Mouse (Mus musculus) retina, postnatal 7 days (tissue): ENCODE measurements around the gene Zfp239.
"Not testable (repeated sequence)": the region's sequence is repeated elsewhere in the genome, so short reads cannot be mapped to it uniquely, and the experiment has no call there.

Experiments
- DNase-seq: peaks from one replicate; pipeline ENCODE4 v3.0.0-alpha.2; 2012; ENCODE audit warnings: low read depth, low spot score

Gene Zfp239

GRCm38 (mm10) chr6:117861848-117862247, at the start of gene Zfp239:
Zfp239 (plus strand) TSS chr6:117862100.
- DNase-seq, result no peak

DNA sequence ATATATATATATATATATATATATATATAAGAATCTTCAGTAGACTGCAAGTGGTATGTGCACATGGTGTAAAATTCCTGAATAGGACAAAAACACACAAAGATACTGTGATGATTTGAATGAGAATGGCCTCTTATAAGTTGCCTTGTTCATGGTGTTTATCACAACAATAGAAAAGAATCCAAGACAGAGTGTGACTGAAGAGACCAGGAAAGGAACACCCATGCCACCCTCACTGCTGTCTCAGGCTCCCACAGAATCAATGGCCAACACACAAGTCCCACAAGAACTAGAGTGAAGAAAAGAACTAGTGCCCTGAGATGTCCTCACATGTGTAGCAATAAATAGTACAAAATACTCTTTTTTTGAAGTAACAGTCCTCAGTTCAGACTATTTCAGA, 47.2 kb upstream of the Zfp239 start:
- no peak for DNase-seq

DNA sequence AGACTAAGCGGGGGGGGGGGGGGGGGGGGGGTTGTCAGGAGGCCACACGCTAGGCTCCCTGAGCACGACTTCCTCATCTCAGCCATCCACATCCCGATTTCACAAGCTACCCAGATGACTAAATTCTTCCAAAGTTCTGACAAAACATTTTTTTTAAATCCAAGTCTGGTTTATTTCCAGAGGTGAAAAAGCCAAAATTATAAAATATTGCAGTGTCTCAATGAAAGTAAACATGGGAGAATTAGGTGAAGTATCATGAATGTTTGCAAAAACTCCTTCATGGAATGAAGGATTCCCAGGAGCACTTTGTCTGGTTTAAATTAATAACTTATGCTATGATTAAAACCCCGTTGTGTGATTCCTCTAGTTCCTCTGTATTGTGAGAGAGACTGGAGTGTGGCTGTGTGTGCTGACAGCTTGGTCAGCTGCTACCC, 44.8 kb upstream of the Zfp239 start:
- no peak for DNase-seq

- no peak for DNase-seq
Measured at GRCm38 (mm10) chr6:117820327-117820726, 41.6 kb upstream of the Zfp239 start.

- DNase-seq, result peak; percentile 56
Measured at GRCm38 (mm10) chr6:117825369-117825768, 36.5 kb upstream of the Zfp239 start.

GRCm38 (mm10) chr6:117828273-117828672, 33.6 kb upstream of the Zfp239 start:
- DNase-seq, result peak; percentile 30

DNA sequence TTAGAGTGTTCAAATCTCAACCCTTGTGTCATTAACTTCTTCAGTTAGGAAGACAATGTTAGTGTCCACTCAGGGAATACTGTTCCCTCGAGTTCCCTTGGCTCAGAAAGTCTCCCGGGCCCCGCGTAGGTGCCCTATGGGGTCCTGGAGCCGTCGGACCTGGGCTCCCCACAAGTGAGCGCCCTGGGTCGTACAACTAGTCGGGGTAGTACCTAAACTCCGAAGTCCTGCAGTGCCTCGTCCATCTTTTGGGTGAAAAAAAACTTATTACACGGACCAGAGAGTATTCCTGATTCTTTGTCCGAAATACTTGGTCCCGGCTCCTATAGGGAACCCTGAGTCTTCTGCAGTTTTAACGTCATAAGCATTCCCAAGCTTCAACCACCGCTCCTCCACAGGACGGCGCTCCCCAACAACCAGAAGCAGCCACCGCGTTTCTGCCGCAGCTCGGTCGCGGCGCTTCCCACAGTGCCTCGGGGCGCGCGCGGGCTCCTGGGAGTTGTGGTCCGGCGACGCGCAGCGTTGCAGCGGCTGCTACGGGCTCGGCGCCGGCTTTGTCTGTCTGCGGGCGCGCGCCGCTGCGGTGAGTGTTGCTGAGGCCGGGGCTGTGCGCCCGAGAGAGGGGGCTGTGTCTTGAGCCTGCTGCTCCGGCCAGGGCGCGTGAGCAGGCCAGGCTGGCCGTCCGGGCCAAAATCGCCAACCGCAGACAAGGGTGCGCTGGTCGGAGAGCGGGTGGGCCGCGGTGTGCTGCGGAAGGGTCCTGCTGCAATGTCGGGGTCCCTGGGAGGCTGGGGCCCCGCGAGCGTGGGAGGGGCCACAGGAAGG, 21.0 kb upstream of the Zfp239 start, which contains the start of gene Zfp637:
Gene Zfp637, plus strand, starts transcription at position 495 of the 825 bp plus-strand sequence.
- DNase-seq, result peak; percentile 85

GRCm38 (mm10) chr6:117841511-117841955, 20.4 kb upstream of the Zfp239 start:
- DNase-seq, result no peak

GRCm38 (mm10) chr6:117844597-117844996, 17.3 kb upstream of the Zfp239 start:
- no peak for DNase-seq

GRCm38 (mm10) chr6:117846671-117847070, 15.2 kb upstream of the Zfp239 start:
- DNase-seq, result not testable (repeated sequence)

DNA sequence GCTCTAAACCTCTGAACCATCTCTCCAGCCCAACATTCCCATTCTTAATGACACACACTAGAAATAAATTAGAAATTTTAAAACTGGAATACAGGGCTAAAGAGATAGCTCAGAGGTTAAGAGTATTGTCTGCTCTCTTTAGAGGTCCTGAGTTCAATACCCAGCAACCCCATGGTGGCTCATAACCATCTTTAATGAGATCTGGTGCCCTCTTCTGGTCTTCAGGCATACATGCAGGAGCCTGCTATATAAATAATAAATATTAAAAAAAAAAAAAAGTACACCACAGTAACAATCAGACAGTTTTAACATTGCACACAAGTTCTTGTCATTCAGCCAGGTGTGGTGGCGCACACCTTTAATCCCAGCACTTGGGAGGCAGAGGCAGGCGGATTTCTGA, 14.1 kb upstream of the Zfp239 start:
- no peak for DNase-seq

DNA sequence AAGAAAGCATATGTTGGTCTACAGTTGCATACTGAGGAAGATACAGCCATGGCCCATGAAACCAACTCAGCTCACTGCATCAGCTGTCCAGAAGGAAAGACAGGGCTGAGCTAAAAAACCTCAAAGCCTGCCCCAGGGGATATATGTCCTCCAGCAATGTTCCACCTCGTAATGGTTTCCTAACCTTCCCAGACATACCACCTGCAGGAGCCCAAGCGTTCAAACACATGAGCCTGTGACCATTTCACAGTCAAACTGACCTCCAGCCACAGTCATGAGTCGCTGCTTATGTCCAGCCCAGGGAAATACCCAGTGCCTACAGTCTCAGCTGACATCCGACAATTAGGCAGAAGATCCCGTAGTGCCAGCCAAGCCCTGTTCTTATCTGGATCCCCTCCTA, 13.3 kb upstream of the Zfp239 start:
- DNase-seq, result no peak

DNA sequence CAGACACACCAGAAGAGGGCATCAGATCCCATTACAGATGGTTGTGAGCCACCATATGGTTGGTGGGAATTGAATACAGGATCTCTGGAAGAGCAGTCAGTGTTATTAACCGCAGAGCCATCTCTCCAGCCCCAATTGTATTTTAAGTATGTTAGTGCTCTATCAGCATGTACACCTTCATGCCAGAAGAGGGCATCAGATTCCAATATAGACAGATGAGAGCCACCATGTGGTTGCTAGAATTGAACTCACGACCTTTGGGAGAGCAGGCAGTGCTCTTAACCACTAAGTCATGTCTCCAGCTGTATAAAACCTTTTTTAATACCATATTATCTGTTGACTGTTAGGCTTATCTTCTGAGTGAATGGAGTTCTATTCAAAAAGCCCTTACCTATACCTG, 10.2 kb upstream of the Zfp239 start:
- DNase-seq, result no peak

DNA sequence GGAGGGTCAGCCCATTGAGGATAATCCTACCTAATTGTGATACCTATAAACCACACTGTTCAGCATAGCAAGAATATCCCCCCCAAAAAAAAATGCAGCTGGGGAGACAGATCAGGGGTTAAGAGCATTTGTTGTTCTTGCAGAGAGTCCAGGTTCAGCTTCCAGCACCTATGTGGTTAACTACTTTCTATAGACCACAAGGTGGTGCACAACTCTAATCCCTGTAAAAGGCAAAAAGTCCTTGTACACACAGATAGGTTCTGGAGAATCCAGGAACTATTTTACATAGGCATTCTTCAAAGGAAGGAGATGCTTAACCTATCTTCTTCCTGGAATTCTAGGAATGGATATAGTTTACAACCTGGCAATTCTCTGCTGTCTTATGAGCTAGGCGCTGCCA, 3.9 kb upstream of the Zfp239 start:
- DNase-seq, result no peak

- no peak for DNase-seq
Measured at GRCm38 (mm10) chr6:117862465-117862864, 565 bp downstream of the Zfp239 start.

DNA sequence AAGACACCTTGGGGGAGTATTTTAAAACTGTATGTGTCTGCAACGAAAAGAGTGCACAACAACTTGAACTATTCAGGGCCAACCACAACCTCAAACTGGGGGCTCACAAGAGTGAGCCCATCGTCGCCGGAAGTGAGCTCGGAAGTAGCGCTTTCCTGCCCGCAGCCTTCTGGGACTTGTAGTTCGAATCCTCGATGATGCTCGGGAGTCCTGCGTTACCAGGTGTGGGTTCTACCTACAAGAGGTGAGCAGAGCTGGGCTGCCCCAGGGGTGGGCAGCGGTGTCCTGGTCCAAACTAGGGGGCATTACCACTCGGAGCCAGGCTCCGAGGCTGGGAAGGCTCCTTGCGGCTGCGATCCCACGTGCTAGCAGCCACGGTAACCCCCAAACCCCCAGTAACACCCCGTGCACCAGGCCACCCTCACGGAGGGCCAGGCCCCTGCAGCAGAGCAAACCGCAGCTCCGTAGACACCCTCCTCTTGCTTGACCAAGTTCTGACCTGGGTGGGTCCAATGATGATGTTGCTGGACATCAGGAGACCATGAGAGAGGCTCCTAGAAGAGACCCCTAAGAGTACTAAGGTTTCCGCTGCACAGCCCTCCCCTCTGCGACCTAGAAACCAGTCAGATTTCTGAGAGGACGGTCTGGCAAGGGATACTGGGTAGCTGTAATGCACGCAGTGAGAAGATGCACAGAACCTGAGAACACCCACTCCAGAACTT, 1.2 kb downstream of the Zfp239 start:
- no peak for DNase-seq

GRCm38 (mm10) chr6:117863751-117864150, 1.9 kb downstream of the Zfp239 start:
- DNase-seq, result no peak

DNA sequence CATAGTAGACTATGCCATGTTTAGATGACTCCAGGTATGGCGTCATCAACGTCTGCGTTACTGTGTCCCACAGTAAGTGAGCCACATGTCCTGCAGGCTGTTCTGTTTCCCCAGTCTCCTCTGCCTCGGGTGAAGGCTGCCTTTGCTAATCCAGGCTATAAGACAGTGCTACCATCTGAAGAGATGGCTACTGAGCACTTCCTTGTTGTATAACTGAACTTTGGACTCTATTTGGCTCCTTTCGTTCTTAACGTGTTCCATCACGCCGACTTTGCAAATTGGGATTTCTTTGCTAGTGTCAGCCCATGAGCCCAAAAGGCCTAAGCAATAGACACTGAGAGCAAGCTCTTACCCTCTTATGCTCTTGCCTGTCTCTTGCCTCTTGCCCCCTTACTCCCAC, 6.3 kb downstream of the Zfp239 start:
- no peak for DNase-seq

DNA sequence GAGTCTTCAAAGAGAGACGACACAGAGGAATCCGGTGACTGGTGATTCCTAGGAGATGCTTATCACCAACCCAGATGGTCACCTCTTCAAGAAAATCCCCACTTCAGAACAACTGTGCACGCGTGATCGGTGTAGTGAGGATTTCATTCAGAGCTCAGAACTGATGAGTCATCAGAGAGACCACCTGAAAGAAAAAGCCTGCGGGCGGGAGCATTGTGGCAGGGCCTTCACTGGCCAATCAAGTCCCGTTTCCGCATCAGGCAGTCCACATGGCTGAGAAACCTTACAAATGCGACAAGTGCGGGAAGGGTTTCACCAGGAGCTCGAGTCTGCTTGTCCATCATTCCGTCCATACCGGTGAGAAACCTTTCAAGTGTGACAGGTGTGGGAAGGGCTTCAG, 9.1 kb downstream of the Zfp239 start:
- DNase-seq, result no peak

- not testable (repeated sequence) for DNase-seq
Measured at GRCm38 (mm10) chr6:117873450-117873849, 11.6 kb downstream of the Zfp239 start.

- DNase-seq, result no peak
Measured at GRCm38 (mm10) chr6:117874621-117875281, 12.9 kb downstream of the Zfp239 start.
